ENCODE assay signal across 8 mouse cellular contexts in genomic region chr11:32619257-32619816, GRCm38 (mm10). TPM values are rescaled to one million over a fixed set of nuclear protein-coding genes. Genes with fewer than 3 reads are reported as not detected.
DNase-seq lines count a peak whose midpoint lies in the region; ATAC-seq and TF ChIP-seq lines count a peak whose summit lies in the region.

No protein-coding gene starts in this region.

- peak; percentile 37 to 49 for DNase-seq in left cerebral cortex, adult 9 months (ENCODE audit: low spot score in 2 of 2)
- no peak for DNase-seq in left cerebral cortex, postnatal 36 days (ENCODE audit: low spot score in 2 of 2)
- DNase-seq in adrenal gland, postnatal 36 days = peak; percentile 68 to 77
- peak; percentile 99 for DNase-seq in heart, adult 11 months
- peak; percentile 64 for DNase-seq in kidney, adult 11 months
- DNase-seq in lung, adult 2 months = peak; percentile 20
- no peak for DNase-seq in right cerebral cortex, postnatal 4 days

- TF ChIP-seq POLR2A in lung, adult 2 months (IDR thresholded peaks at IDR 0.05; ENCODE audit: borderline replicate concordance, extremely low read depth, low read depth, low read length) = no peak

- intact Hi-C loops in left cerebral cortex, postnatal 36 days (cut with DNase I) = no loop called here

- no peak overlapping the region for H3K4me3 ChIP-seq in lung, adult 2 months (replicated peaks; ENCODE audit: extremely low read depth, low read depth, low read length)

- WGBS in lung, adult 2 months = 17% methylated on average over 8 of the region's 8 CpGs

- peaks cover 7% of the 10 kb centered on the region for H3K4me1 ChIP-seq in lung, adult 2 months (ENCODE audit: control insufficient read depth, insufficient read depth, low read length)

- TF ChIP-seq CTCF in lung, adult 2 months (IDR thresholded peaks at IDR 0.05; ENCODE audit: insufficient read depth, low read length) = no peak

- ATAC-seq in neutrophil, adult 5-6 weeks (ENCODE audit: extremely low read depth, insufficient number of reproducible peaks, low FRiP score, poor library complexity, severe bottlenecking) = peak; percentile 32; the same call in 1 of the 2 replicates

RNA-seq across cellular contexts. Expression of gene Fbxw11, which starts 23.2 kb away (rescaled TPM):
- total RNA-seq in left cerebral cortex, postnatal 36 days (2021) = 100 to 1,000 TPM; 119 to 124 TPM
- total RNA-seq in adrenal gland, postnatal 36 days (2021) = 100 to 1,000 TPM; 107 to 111 TPM
- polyA plus RNA-seq in lung, adult 2 months (2012; rRNA removed) = 34.3 and 49.2 TPM in 2 replicates
- total RNA-seq in neutrophil, adult 5-6 weeks (2017) = 49.9 and 58.7 TPM in 2 replicates

Comparison
In these comparisons a context has a peak if more than half of its experiments do, and no peak if none do; other contexts are left out.
1. DNase-seq: peak in left cerebral cortex, adult 9 months (2 of 2), adrenal gland, postnatal 36 days (2 of 2), heart, adult 11 months (single experiment), kidney, adult 11 months (single experiment) and lung, adult 2 months (single experiment); none in left cerebral cortex, postnatal 36 days (0 of 2) and right cerebral cortex, postnatal 4 days (single experiment).